ENCODE assay signal across 1 mouse cellular context in the genomic region with DNA sequence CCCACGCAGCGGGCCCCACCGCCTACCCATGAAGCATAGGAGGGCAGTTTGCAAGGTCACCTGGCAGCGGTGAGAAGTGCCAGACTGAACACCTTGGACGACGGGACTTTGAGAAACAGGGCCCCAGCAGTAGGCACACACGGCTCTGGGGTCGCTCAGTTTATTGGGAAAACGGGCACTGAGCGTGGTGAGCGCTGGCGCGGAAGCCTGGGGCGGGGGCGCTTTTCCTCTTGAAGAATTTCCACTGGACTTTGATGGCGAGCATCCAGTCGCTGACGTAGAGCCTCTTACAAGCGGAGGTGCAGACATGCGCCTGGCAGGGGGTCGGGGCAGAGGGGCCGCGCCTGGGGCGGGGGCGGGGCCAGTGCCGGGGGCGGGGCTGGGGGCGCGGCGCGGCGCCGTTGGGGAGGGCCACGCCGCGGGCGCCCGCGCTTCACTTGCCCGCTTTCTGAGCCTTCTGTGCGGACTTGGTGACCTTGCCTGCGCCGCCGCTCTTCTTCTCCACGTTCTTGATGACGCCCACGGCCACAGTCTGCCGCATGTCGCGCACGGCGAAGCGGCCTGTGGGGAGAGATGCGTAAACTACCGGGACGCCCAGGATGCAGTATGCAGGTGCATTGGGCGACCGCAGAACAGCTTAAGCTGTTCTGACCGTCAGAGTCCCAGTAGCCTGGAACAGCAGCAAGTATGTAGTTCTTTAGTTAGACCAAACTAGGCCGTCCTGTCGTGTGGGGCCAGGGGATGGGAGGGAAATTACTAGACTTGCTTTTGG.
TF ChIP-seq lines count a peak whose summit lies in the region.

No protein-coding gene starts in this region.

TF ChIP-seq in CH12.LX, 34 proteins besides CTCF, POLR2A, EP300 and RAD21 (continued from another document):
- TF ChIP-seq JUND (conservative IDR thresholded peaks at IDR 0.05; ENCODE audit: low read depth, low read length) (no peak), ZKSCAN1 (IDR thresholded peaks at IDR 0.05; ENCODE audit: borderline replicate concordance, low read depth, low read length) (no peak), ETS1 (conservative IDR thresholded peaks at IDR 0.05; ENCODE audit: low read depth, low read length) (no peak), MAZ (IDR thresholded peaks at IDR 0.05; ENCODE audit: low read depth, low read length) (no peak), ZNF384 (IDR thresholded peaks at IDR 0.05; ENCODE audit: low read depth, low read length) (no peak), SIN3A (IDR thresholded peaks at IDR 0.05; ENCODE audit: low read length) (no peak), ZC3H11A (IDR thresholded peaks at IDR 0.05; ENCODE audit: low read depth, low read length) (no peak), PAX5 (IDR thresholded peaks at IDR 0.05; ENCODE audit: low read length) (no peak), MXI1 (IDR thresholded peaks at IDR 0.05; ENCODE audit: low read depth, low read length) (no peak)
